Mouse (Mus musculus) mature B cell (primary cell): Measurements from ENCODE around the gene Rffl.
"Not testable (repeated sequence)": the region's sequence is repeated elsewhere in the genome, so short reads cannot be mapped to it uniquely, and the experiment has no call there.

Experiments used
- in situ Hi-C: fragments of 300-500 bp; cut with MboI; formaldehyde crosslinking; loops from 2 replicates; pipeline ENCODE4 v1.14.3; 2019

Rffl gene

GRCm38 (mm10) chr11:82847571-82848000, 23.4 kb downstream of the Rffl start:
- in situ Hi-C loops = no loop called here

- in situ Hi-C loops = no loop called here
Observed at GRCm38 (mm10) chr11:82846938-82847337, 24.1 kb downstream of the Rffl start.

- in situ Hi-C loops = no loop called here
Observed at GRCm38 (mm10) chr11:82846079-82846436, 25.0 kb downstream of the Rffl start.

- in situ Hi-C loops = no loop called here
Observed at GRCm38 (mm10) chr11:82845415-82846078, 25.5 kb downstream of the Rffl start.

GRCm38 (mm10) chr11:82844771-82845414, 26.1 kb downstream of the Rffl start:
- in situ Hi-C loops = no loop called here

- in situ Hi-C loops = no loop called here
Observed at GRCm38 (mm10) chr11:82838511-82838910, 32.5 kb downstream of the Rffl start.

- in situ Hi-C loops = no loop called here
Observed at GRCm38 (mm10) chr11:82837848-82838247, 33.2 kb downstream of the Rffl start.

- in situ Hi-C loops = no loop called here
Observed at GRCm38 (mm10) chr11:82837192-82837591, 33.8 kb downstream of the Rffl start.

- in situ Hi-C loops = no loop called here
Observed at GRCm38 (mm10) chr11:82835616-82836432, 35.2 kb downstream of the Rffl start.

GRCm38 (mm10) chr11:82834359-82834758, 36.7 kb downstream of the Rffl start:
- in situ Hi-C loops = not testable (repeated sequence)

- in situ Hi-C loops = no loop called here
Observed at GRCm38 (mm10) chr11:82833929-82834328, 37.1 kb downstream of the Rffl start.

- in situ Hi-C loops = not testable (repeated sequence)
Observed at GRCm38 (mm10) chr11:82832402-82832801, 38.6 kb downstream of the Rffl start.

GRCm38 (mm10) chr11:82831008-82831893, 39.8 kb downstream of the Rffl start:
- in situ Hi-C loops = no loop called here

- in situ Hi-C loops = no loop called here
Observed at GRCm38 (mm10) chr11:82826818-82827217, 44.2 kb downstream of the Rffl start.

GRCm38 (mm10) chr11:82820788-82821456, 50.1 kb downstream of the Rffl start:
- in situ Hi-C loops = no loop called here

GRCm38 (mm10) chr11:82819350-82819749, 51.7 kb downstream of the Rffl start:
- in situ Hi-C loops = no loop called here

GRCm38 (mm10) chr11:82808485-82808884, 62.5 kb downstream of the Rffl start:
- in situ Hi-C loops = no loop called here

GRCm38 (mm10) chr11:82807370-82807769, 63.6 kb downstream of the Rffl start:
- in situ Hi-C loops = no loop called here

- in situ Hi-C loops = no loop called here
Observed at GRCm38 (mm10) chr11:82806656-82807055, 64.4 kb downstream of the Rffl start.

GRCm38 (mm10) chr11:82783453-82783852, 87.6 kb downstream of the Rffl start:
- in situ Hi-C loops = no loop called here

- in situ Hi-C loops = no loop called here
Observed at GRCm38 (mm10) chr11:82782197-82782596, 88.8 kb downstream of the Rffl start.
